Mouse (Mus musculus) testis, postnatal 14 days (tissue): ENCODE measurements around the gene Gpx3.

ENCODE experiments used
- DNase-seq: peaks from one replicate; pipeline ENCODE4 v3.0.0; 2021; ENCODE audit warnings: low spot score

Gpx3 gene

DNA sequence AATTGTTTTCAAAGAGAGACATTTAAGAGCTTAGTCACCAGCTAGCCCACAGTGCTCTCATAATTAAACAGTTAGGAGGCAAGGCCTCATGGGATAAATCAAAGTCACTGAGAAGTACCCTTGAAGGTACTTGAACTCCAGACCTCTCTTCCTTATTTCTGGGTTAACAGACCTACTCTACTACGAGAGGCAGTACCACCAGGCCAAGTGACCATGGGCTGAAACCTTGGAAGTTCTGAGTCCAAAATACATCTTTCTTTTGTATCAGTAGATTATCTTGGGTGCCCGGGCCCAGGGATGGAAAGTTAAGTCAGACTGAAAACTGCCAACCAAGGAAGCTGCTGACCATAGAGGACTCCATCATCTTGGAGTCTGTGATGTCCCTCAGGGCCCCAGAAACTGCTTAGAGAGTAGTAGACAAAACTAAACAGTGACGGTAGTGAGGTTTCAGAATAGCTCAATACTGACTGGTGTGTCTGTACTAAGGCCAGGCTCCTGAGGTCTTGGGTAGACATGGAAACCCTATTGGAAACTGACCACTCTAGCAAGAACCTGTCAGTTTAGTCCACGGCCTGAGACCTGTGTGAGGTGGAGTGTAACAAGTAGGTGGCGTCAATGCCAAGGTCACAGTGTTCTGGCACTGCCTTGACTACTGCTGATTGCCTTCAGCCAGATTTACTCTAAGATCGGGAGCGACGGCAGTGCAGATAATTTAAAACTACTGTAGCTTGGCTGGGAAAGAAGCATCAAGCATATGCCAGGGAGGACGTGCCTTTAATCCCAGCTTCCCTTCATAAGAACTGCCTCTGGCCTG lies 10.5 kb downstream of the Gpx3 start:
- DNase-seq, result no peak

DNA sequence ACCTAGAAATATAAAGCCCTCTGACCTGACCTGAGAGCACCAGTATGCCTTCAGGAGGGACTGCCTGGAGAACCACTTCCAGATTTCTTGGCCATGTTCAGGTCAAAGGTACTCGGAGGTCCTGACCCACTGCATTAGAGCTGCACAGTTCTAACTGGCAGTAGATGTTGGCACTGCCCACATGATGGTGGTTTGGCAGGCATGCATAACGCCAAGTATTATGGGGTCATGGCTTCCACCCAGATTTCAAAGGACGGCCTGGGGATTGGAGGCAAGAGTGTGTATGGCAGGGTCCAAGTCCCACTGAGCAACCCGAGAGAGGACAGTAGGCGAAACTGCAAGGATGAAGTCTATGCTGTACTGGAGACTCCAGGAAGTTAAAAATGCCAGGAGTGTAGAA lies 11.6 kb downstream of the Gpx3 start:
- no peak for DNase-seq

DNA sequence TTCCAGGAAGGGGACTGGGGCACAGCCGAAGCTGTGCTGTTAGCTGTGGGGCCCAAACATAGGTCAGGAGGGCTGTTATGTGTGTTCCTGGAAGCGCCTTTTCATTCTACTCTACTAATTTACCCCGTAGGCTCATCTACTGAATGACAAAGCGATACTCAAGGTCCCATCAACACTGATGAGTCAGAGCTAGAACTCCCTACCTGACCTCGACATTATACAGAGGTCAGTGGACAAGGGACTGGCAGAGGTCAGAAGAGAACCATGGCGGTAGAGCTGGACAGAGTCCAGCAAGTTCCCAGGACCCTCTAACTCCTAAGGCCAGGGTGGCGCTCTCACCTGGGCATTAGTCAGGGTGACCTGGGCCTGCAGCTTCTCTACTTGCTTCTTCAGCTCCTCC lies 15.2 kb downstream of the Gpx3 start:
- no peak for DNase-seq

GRCm38 (mm10) chr11:54918273-54918672 lies 16.0 kb downstream of the Gpx3 start:
- DNase-seq, result no peak

DNA sequence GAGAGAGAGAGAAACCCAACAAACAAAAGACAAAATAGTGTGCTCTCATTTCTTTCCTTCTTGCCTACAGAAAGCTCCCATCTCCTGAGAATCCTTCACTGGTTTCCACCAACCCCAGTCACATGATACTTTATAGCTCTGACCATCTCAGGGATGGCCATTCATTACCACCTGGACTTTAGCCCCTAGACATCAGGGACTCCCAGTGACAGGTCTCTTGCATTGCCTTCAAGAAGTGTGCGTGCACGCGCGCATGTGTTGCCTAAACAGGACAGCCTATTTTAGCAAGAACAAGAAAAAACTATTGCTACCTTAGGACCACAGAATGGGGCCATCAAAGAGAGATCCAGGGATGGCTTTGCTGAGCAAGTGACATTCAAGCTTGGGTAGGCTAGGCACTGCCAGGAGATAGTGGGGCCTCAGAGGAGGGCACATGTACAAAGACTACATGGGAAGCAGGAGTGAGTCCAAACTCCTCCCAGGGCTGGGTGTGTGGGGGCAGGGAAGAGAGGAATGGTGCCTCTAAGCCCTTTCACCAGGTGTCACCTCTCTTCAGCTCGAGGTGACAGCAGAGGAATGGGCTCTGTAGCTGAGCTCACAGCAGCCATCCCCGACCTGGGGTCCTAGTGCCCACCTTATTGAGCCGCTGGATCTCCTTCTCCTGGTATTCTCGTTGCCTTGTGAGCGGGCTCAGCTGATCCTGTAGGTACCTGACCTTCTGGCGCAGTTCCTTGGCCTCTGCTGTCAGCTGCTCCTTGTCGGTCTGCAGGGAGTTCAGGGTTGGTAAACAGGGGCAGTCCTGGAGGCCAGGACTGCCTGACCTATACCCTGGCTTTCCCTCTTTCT lies 18.1 kb downstream of the Gpx3 start:
- no peak for DNase-seq

GRCm38 (mm10) chr11:54920973-54921580 lies 18.8 kb downstream of the Gpx3 start:
- no peak for DNase-seq

DNA sequence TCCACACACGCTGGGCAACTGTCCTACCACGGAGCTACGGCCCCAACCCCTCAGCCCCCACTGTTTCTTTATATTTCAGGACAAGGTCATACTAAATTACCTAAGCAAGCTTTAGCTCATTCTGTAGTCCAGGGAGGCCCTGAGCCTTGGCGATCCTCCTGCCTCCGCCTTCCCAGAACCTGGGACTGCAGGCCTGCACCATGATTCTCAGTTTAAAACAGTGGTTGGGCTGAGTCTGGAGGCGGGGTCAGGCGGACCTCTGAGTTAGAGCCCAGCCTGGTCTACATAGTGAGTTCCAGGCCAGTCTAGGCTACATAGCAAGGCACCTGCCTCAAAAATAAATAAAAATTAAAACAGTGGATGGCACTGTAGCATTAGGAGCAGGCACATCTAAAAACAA lies 19.5 kb downstream of the Gpx3 start:
- peak; percentile 37 for DNase-seq

- no peak for DNase-seq
Observed at GRCm38 (mm10) chr11:54922488-54922887, 20.2 kb downstream of the Gpx3 start.

DNA sequence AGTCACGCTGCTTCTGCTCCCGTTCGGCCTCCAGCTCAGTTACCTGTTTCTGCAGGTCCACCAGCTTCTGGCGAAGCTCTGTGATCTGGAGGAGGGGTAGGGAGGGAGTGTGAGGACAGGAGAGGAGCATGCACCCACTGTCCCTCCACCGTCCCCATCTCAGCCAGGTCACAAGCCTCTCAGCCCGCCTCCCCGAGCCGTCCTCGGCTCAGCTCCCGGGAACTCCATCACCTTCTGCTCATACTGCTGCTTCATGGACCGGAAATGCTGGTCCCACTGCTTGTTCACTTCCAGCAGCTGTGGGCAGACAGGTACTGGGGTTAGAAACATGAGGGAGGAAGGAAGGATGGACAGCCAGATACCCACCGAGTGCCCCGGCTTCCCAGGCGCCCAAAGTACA lies 21.9 kb downstream of the Gpx3 start:
- no peak for DNase-seq

DNA sequence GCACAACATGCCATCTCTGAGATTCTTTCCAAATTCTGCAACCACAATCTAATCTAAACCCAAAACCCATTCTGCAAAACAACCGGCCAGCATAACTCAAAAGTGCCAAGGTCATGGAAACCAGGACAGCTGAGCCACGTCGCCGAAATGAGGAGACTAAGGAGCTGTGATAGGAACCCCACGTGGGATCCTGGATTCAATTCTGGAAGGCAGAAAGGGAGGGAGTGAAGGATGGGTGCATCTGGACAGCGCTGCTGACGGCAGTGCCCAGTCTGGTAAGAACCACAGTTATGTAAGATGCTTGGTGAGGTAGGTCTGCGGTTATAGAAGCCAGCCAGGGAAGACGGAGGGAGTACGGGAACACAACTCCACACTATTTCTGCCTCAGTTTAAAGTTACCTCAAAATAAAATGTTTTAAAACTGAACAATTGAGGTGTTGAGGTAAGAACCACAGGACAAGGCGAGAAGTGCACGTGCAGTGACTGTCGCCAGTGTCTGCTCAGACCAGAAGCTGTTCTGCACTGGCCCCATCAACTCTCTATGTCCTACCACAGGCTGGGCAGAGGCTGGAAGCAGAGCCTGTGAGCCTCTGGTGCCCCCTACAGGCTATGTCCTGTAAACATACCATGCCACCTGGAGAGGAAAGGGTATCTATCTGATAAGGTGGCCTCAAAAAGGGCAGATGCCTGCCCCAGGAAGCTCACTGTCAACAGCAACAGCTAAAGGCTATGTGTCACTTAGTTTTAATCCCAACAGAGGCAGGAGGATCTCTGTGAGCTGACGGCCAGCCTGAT lies 25.3 kb downstream of the Gpx3 start:
- peak; percentile 42 for DNase-seq

- no peak for DNase-seq
Observed at GRCm38 (mm10) chr11:54928219-54928618, 26.0 kb downstream of the Gpx3 start.

GRCm38 (mm10) chr11:54928886-54929285 lies 26.6 kb downstream of the Gpx3 start:
- no peak for DNase-seq

DNA sequence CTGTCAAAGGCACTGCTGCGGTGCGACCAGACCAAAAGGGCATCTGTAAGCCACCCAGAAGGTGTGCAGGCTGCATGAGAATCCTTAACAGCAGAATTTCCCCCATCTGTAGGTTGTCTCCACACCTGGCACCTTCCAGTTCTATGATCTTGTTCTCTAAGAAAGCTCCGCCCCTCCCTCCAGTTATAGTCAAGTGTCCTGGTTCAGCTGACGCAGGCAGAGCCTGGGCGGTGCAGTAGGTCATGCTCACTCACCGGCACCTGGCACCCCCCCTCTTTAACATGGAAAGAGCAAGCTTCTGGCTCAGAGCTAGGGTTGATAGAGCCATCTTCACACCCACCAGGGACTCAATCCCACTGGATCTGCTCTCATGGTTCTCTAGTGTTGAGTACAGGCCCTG lies 27.0 kb downstream of the Gpx3 start:
- no peak for DNase-seq

DNA sequence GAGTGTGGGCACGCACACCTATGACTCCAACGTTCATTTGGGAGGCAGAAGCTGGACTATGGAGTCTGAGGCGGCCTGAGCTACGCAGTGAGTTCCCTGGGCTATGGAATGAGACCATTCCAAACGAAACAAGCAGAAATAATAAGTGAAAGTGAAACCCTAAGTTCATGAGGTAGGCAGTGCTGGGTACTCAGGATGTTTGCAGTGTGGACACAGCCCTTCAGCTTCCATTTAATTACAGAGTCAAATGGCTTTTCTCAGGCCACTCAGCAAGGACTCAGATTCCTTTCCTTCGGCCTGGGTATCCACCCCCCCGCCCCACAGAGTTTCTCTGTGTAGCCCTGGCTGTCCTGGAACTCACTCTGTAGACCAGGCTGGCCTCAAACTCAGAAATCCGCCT lies 27.5 kb downstream of the Gpx3 start:
- DNase-seq, result no peak

- DNase-seq, result no peak
Observed at GRCm38 (mm10) chr11:54930318-54930979, 28.2 kb downstream of the Gpx3 start.

DNA sequence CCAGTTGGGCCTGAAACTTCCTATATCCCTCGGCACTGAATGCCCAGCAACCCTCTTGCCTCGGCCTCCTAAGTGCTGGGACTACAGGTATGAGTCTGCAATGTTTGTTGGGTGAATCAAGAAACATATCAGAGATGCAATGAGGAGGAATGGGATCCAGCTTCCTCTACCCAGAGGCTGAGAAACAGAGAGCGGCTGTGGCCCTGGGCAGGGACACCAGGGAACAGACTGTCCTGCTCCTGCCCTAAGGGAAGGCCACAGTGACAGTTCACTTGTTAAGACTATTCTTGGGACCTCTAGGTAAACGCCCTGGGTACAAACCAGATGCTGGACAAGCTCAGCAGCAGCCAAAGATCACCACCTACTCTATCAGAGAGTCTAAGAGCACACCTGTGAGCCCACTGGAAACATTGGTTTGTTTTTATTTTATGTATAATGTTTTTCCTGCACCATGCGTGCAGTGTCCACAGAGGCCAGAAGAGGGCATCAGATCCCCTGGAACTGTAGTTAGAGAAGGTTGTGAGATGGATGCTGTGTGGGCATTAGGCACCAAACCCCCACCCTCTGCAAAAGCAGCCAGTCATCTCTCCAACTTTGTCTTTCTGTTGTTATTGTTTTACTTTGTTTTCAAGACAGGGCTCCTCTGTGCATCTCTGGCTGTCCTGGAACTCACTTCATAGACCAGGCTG lies 29.3 kb downstream of the Gpx3 start:
- no peak for DNase-seq

GRCm38 (mm10) chr11:54932540-54932939 lies 30.3 kb downstream of the Gpx3 start:
- no peak for DNase-seq

DNA sequence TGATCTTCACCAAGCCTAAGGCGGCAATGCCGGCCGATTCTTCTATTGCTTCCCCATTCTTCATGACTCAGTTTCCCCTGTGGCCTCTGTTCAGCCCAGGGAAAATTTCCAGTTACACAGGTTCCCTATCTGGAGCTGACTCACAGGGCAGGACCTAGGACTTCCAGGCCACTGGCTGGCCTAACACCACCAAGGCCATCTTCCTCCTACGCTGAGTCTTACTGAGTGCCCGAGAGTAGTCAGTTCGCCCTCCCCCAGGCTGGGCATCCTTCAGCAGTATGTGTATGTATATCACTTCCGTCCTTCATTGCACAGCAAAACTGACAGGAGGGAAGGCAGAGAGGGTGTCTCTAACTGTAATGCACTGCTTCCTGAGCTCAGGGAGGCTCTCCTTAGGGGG lies 31.9 kb downstream of the Gpx3 start:
- peak; percentile 33 for DNase-seq

- DNase-seq, result no peak
Observed at GRCm38 (mm10) chr11:54936035-54936770, 34.0 kb downstream of the Gpx3 start.

GRCm38 (mm10) chr11:54936771-54937140 lies 34.5 kb downstream of the Gpx3 start:
- no peak for DNase-seq
